Mouse (Mus musculus) limb, embryonic 14.5 days (tissue): ENCODE data around the gene Pde8a. TPM values are rescaled to one million over a fixed set of nuclear protein-coding genes. Genes with fewer than 3 reads are reported as not detected.
A peak's percentile ranks its signal among the peaks of the same experiment; 100 is the strongest.
"Not testable (repeated sequence)": the region's sequence is repeated elsewhere in the genome, so short reads cannot be mapped to it uniquely, and the experiment has no call there.

Experiments
- ATAC-seq: fragments of 200-750 bp; cut with Nextera tagmentation; 2 replicates; pipeline ENCODE4 v1.8.0; 2017; ENCODE audit warnings: low read depth, moderate number of reproducible peaks, moderate TSS enrichment; ENCODE audit not compliant: low FRiP score
- DNase-seq: peaks from one replicate; pipeline ENCODE4 v3.0.0-alpha.2; 2015; ENCODE audit warnings: low spot score
- H3K27ac ChIP-seq: fragments of 300-500 bp; sonication (generic); replicated peaks from 2 replicates; pipeline ENCODE4 v1.5.1; 2014; ENCODE audit warnings: low read depth, mild to moderate bottlenecking, low read length, moderate library complexity, mixed read lengths
- H3K27me3 ChIP-seq: fragments of 300-500 bp; sonication (generic); 2 replicates; pipeline ENCODE4 v1.6.1; 2014; ENCODE audit warnings: low read length, mixed read lengths; ENCODE audit not compliant: control insufficient read depth, insufficient read depth
- H3K36me3 ChIP-seq: fragments of 300-500 bp; sonication (generic); 2 replicates; pipeline ENCODE4 v1.6.1; 2014; ENCODE audit warnings: mild to moderate bottlenecking, low read length, moderate library complexity, mixed read lengths; ENCODE audit not compliant: control insufficient read depth, insufficient read depth
- H3K4me1 ChIP-seq: fragments of 300-500 bp; sonication (generic); 2 replicates; pipeline ENCODE4 v1.6.1; 2014; ENCODE audit warnings: antibody characterized with exemption, low read length, mixed read lengths; ENCODE audit not compliant: control insufficient read depth, insufficient read depth
- H3K4me2 ChIP-seq: fragments of 300-500 bp; sonication (generic); replicated peaks from 2 replicates; pipeline ENCODE4 v1.6.1; 2014; ENCODE audit warnings: low read depth, mild to moderate bottlenecking, low read length, moderate library complexity; ENCODE audit not compliant: severe bottlenecking
- H3K4me3 ChIP-seq: fragments of 300-500 bp; sonication (generic); replicated peaks from 2 replicates; pipeline ENCODE4 v1.5.1; 2014; ENCODE audit warnings: low read length
- H3K9ac ChIP-seq: fragments of 300-500 bp; sonication (generic); 2 replicates; pipeline ENCODE4 v1.6.1; 2014; ENCODE audit warnings: mild to moderate bottlenecking, low read depth, low read length, moderate library complexity; ENCODE audit not compliant: severe bottlenecking
- H3K9me3 ChIP-seq: fragments of 300-500 bp; sonication (generic); 2 replicates; pipeline ENCODE4 v1.6.1; 2016; ENCODE audit warnings: low read length; ENCODE audit not compliant: control insufficient read depth
- POLR2A ChIP-seq: fragments of 200-500 bp; IDR thresholded peaks from 2 replicates; pipeline ENCODE4 v1.8.0; 2012; ENCODE audit warnings: inconsistent platforms, mild to moderate bottlenecking, moderate library complexity, borderline replicate concordance; ENCODE audit not compliant: insufficient read depth, insufficient read length; ENCODE audit errors: extremely low read depth
- WGBS: fragments of 180-500 bp; shearing (Covaris S2); extraction: QIAGEN DNeasy Blood & Tissue Kit; methylation state at CpG from one replicate; pipeline ENCODE4 v1.1.7; 2014; 5-methylcytosine and 5-hydroxymethylcytosine counted together
- polyA plus RNA-seq, 2 experiments: library from polyadenylated mRNA; depleted of rRNA in 1 of 2; stranded (reverse) in 1 of 2; unstranded in 1 of 2; fragments of >200 nt; fragmentation: Nextera tagmentation in 1 of 2; extraction: Ambion mirVana in 1 of 2; gene quantifications; 2 replicates each; pipeline versions ENCODE4 v1.2.1 to v1.2.3; 2012 to 2014

Pde8a gene
- polyA plus RNA-seq, 2 experiments = 5.5 to 8.1 TPM

GRCm38 (mm10) chr7:81198538-81198937 lies 14.9 kb upstream of the Pde8a start:
- H3K27me3 ChIP-seq = no peaks in the 10 kb centered on the region
- WGBS = 16% methylated on average over 4 of the region's 4 CpGs
- no peak overlapping the region for H3K9ac ChIP-seq
- peaks cover 15% of the 10 kb centered on the region for H3K4me1 ChIP-seq
- H3K27ac ChIP-seq = no peak overlapping the region
- H3K4me2 ChIP-seq = no peak overlapping the region
- TF ChIP-seq POLR2A = no peak
- H3K4me3 ChIP-seq = no peak overlapping the region
- ATAC-seq (peak; percentile 71; the same call in 1 of the 2 replicates), DNase-seq (peak; percentile 35)
- no peaks in the 10 kb centered on the region for H3K9me3 ChIP-seq
- no peaks in the 10 kb centered on the region for H3K36me3 ChIP-seq

- 63% methylated on average over 5 of the region's 5 CpGs for WGBS
- no peak for DNase-seq
- H3K9ac ChIP-seq = no peak overlapping the region
- H3K27ac ChIP-seq = no peak overlapping the region
- TF ChIP-seq POLR2A = no peak
- ATAC-seq = no peak
- H3K9me3 ChIP-seq = no peaks in the 10 kb centered on the region
- H3K4me2 ChIP-seq = no peak overlapping the region
- no peak overlapping the region for H3K4me3 ChIP-seq
- H3K27me3 ChIP-seq = no peaks in the 10 kb centered on the region
- no peaks in the 10 kb centered on the region for H3K36me3 ChIP-seq
- peaks cover 15% of the 10 kb centered on the region for H3K4me1 ChIP-seq
Observed at GRCm38 (mm10) chr7:81199109-81199508, 14.3 kb upstream of the Pde8a start.

GRCm38 (mm10) chr7:81199757-81200156 lies 13.6 kb upstream of the Pde8a start:
- Histone ChIP-seq H3K9ac (no peak overlapping the region), H3K4me2 (no peak overlapping the region), H3K4me1 (peaks cover 15% of the 10 kb centered on the region), H3K27me3 (no peaks in the 10 kb centered on the region), H3K27ac (no peak overlapping the region), H3K36me3 (no peaks in the 10 kb centered on the region), H3K9me3 (no peaks in the 10 kb centered on the region), H3K4me3 (no peak overlapping the region)
- TF ChIP-seq POLR2A = no peak
- no peak for DNase-seq
- no peak for ATAC-seq
- WGBS = 59% methylated on average over 4 of the region's 4 CpGs

- DNase-seq = no peak
- 0 out of 2 replicates have a peak, but pooled peaks have one; percentile 44 for ATAC-seq
- Histone ChIP-seq H3K27me3 (no peaks in the 10 kb centered on the region), H3K4me1 (peaks cover 12% of the 10 kb centered on the region), H3K4me2 (no peak overlapping the region), H3K9ac (no peak overlapping the region), H3K27ac (no peak overlapping the region), H3K36me3 (no peaks in the 10 kb centered on the region), H3K9me3 (no peaks in the 10 kb centered on the region), H3K4me3 (no peak overlapping the region)
- WGBS = 38% methylated on average over 5 of the region's 5 CpGs
- no peak for TF ChIP-seq POLR2A
Observed at GRCm38 (mm10) chr7:81202389-81202788, 11.0 kb upstream of the Pde8a start.

GRCm38 (mm10) chr7:81203576-81203975 lies 9.8 kb upstream of the Pde8a start:
- H3K9ac ChIP-seq, H3K36me3 ChIP-seq, H3K4me2 ChIP-seq, ATAC-seq, DNase-seq, H3K4me3 ChIP-seq, H3K27ac ChIP-seq, H3K4me1 ChIP-seq, H3K27me3 ChIP-seq, H3K9me3 ChIP-seq: not testable (repeated sequence)
- WGBS = 86% methylated on average over 10 of the region's 10 CpGs

- H3K27me3 ChIP-seq = peaks cover 33% of the 10 kb centered on the region
- DNase-seq = no peak
- no peak for TF ChIP-seq POLR2A
Observed at GRCm38 (mm10) chr7:81208944-81209343, 4.5 kb upstream of the Pde8a start.

More at GRCm38 (mm10) chr7:81208944-81209343, 4.5 kb upstream of the Pde8a start:
- WGBS = 16% methylated on average over 6 of the region's 6 CpGs
- no peak overlapping the region for H3K4me2 ChIP-seq
- no peak overlapping the region for H3K27ac ChIP-seq
- no peak overlapping the region for H3K4me3 ChIP-seq
- no peaks in the 10 kb centered on the region for H3K36me3 ChIP-seq
- no peaks in the 10 kb centered on the region for H3K9me3 ChIP-seq
- ATAC-seq = no peak
- no peaks in the 10 kb centered on the region for H3K4me1 ChIP-seq
- H3K9ac ChIP-seq = no peak overlapping the region
